Mouse (Mus musculus): Measurements from ENCODE around the gene Pde1c. TPM values are rescaled to one million over a fixed set of nuclear protein-coding genes. Genes with fewer than 3 reads are reported as not detected.
A peak's percentile ranks its signal among the peaks of the same experiment; 100 is the strongest.

Pde1c gene
- polyA plus RNA-seq, 1 experiment from 2014 or later, result 13.5 TPM

DNA sequence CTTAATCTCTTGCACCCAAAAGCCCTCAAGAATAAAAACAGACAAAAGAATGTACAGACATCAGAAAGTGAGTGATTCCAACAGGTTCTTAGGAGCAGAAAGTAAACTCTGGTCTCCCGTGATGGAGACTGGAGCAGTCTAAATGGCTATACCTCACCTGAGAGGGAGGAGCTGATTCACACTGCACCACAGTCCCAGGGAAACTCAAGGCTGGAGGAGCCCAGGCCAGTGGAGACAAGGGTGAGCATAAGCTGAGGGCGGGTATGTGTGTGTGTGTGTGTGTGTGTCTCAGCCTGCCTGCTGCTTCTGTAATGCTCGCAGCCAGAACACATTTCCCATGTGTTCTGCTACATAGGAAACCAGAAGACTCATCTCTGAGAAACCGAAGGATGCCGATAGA is 179.7 kb downstream of the Pde1c start:
- no peak overlapping the region for H3K9ac ChIP-seq (replicated peaks; ENCODE audit: low read depth, low read length)
- H3K36me3 ChIP-seq (ENCODE audit: control insufficient read depth, insufficient read depth, low read length), result no peaks in the 10 kb centered on the region
- H3K27ac ChIP-seq (ENCODE audit: low read depth, low read length), result no peak overlapping the region
- 82% methylated on average over 5 of the region's 5 CpGs for WGBS
- H3K4me1 ChIP-seq (ENCODE audit: control insufficient read depth, insufficient read depth, low read length), result no peaks in the 10 kb centered on the region
- no peak overlapping the region for H3K4me2 ChIP-seq (ENCODE audit: low read depth, low read length)
- H3K4me3 ChIP-seq (ENCODE audit: low read depth, low read length), result no peak overlapping the region
- no peak for ATAC-seq (ENCODE audit: low read depth)
- H3K27me3 ChIP-seq (ENCODE audit: control insufficient read depth, insufficient read depth, low read length), result no peaks in the 10 kb centered on the region
- no peaks in the 10 kb centered on the region for H3K9me3 ChIP-seq (ENCODE audit: control insufficient read depth, low read length)

- no peak overlapping the region for H3K4me3 ChIP-seq (ENCODE audit: low read depth, low read length)
- ATAC-seq (ENCODE audit: low read depth), result no peak
- no peaks in the 10 kb centered on the region for H3K4me1 ChIP-seq (ENCODE audit: control insufficient read depth, insufficient read depth, low read length)
- no peaks in the 10 kb centered on the region for H3K27me3 ChIP-seq (ENCODE audit: control insufficient read depth, insufficient read depth, low read length)
- 93% methylated on average over 3 of the region's 3 CpGs for WGBS
- no peak overlapping the region for H3K9ac ChIP-seq (replicated peaks; ENCODE audit: low read depth, low read length)
- no peaks in the 10 kb centered on the region for H3K9me3 ChIP-seq (ENCODE audit: control insufficient read depth, low read length)
- H3K27ac ChIP-seq (ENCODE audit: low read depth, low read length), result no peak overlapping the region
- no peaks in the 10 kb centered on the region for H3K36me3 ChIP-seq (ENCODE audit: control insufficient read depth, insufficient read depth, low read length)
- no peak overlapping the region for H3K4me2 ChIP-seq (ENCODE audit: low read depth, low read length)
These were observed 192.5 kb downstream of the Pde1c start for GRCm38 (mm10) chr6:56376359-56376758.

GRCm38 (mm10) chr6:56374180-56374579 is 194.7 kb downstream of the Pde1c start:
- H3K9me3 ChIP-seq (ENCODE audit: control insufficient read depth, low read length), result no peaks in the 10 kb centered on the region
- no peak overlapping the region for H3K27ac ChIP-seq (ENCODE audit: low read depth, low read length)
- peak; percentile 21; the same call in 1 of the 2 replicates for ATAC-seq (ENCODE audit: low read depth)
- no peaks in the 10 kb centered on the region for H3K36me3 ChIP-seq (ENCODE audit: control insufficient read depth, insufficient read depth, low read length)
- no peaks in the 10 kb centered on the region for H3K4me1 ChIP-seq (ENCODE audit: control insufficient read depth, insufficient read depth, low read length)
- H3K4me2 ChIP-seq (ENCODE audit: low read depth, low read length), result no peak overlapping the region
- no peak overlapping the region for H3K4me3 ChIP-seq (ENCODE audit: low read depth, low read length)
- no peak overlapping the region for H3K9ac ChIP-seq (replicated peaks; ENCODE audit: low read depth, low read length)
- 71% methylated on average over 5 of the region's 5 CpGs for WGBS
- no peaks in the 10 kb centered on the region for H3K27me3 ChIP-seq (ENCODE audit: control insufficient read depth, insufficient read depth, low read length)

- Histone ChIP-seq H3K9ac (replicated peaks; ENCODE audit: low read depth, low read length) (no peak overlapping the region), H3K9me3 (ENCODE audit: control insufficient read depth, low read length) (no peaks in the 10 kb centered on the region), H3K36me3 (ENCODE audit: control insufficient read depth, insufficient read depth, low read length) (no peaks in the 10 kb centered on the region), H3K4me3 (ENCODE audit: low read depth, low read length) (no peak overlapping the region), H3K27ac (ENCODE audit: low read depth, low read length) (0 out of 2 replicates have a peak overlapping the region, but pooled peaks have one; percentile 22), H3K4me2 (ENCODE audit: low read depth, low read length) (no peak overlapping the region), H3K4me1 (ENCODE audit: control insufficient read depth, insufficient read depth, low read length) (no peaks in the 10 kb centered on the region), H3K27me3 (ENCODE audit: control insufficient read depth, insufficient read depth, low read length) (no peaks in the 10 kb centered on the region)
- 81% methylated on average over 3 of the region's 3 CpGs for WGBS
- peak; percentile 35; the same call in 1 of the 2 replicates for ATAC-seq (ENCODE audit: low read depth)
These were observed 195.2 kb downstream of the Pde1c start for GRCm38 (mm10) chr6:56373753-56374152.

DNA sequence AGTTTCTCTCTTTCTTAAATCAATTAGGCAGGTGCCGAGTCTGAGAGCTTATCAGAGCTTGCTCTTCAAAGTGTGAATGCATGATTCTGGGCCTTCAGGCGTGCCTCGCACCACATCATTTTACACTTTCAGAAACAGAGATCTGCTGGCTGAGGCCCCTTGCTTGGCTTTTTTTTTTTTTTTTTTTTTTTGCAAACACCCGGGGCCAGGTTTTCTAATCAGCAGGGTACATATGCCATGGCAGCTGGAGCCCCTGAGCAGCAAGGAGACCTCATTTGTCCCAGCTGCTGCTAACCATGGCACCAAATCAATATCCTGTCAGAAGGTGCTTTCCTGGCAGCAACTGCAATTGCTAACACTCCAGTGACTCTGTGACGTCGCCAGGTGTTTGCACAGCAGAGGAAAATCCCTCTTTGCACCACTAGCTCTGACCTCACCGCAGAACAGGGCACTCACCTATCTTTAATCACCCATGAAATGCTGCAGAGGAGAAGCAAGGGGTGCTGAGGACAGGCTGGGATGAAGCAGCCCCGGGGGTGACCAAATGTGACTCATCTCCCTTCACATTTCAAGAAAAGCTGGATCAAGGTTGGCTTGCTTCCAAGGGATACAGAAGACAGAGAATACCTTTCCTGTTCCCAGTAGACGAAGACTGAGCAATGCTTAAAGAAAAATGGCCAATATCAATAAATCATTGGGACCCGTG is 195.7 kb downstream of the Pde1c start:
- peak; percentile 80 for ATAC-seq (ENCODE audit: low read depth)
- H3K27me3 ChIP-seq (ENCODE audit: control insufficient read depth, insufficient read depth, low read length), result no peaks in the 10 kb centered on the region
- no peaks in the 10 kb centered on the region for H3K9me3 ChIP-seq (ENCODE audit: control insufficient read depth, low read length)
- no peak overlapping the region for H3K9ac ChIP-seq (replicated peaks; ENCODE audit: low read depth, low read length)
- no peaks in the 10 kb centered on the region for H3K36me3 ChIP-seq (ENCODE audit: control insufficient read depth, insufficient read depth, low read length)
- 44% methylated on average over 10 of the region's 10 CpGs for WGBS
- no peak overlapping the region for H3K4me2 ChIP-seq (ENCODE audit: low read depth, low read length)
- 0 out of 2 replicates have a peak overlapping the region, but pooled peaks have one; percentile 22 for H3K27ac ChIP-seq (ENCODE audit: low read depth, low read length)
- H3K4me3 ChIP-seq (ENCODE audit: low read depth, low read length), result no peak overlapping the region
- H3K4me1 ChIP-seq (ENCODE audit: control insufficient read depth, insufficient read depth, low read length), result no peaks in the 10 kb centered on the region

GRCm38 (mm10) chr6:56369462-56369861 is 199.4 kb downstream of the Pde1c start:
- Histone ChIP-seq H3K4me1 (ENCODE audit: control insufficient read depth, insufficient read depth, low read length) (no peaks in the 10 kb centered on the region), H3K27me3 (ENCODE audit: control insufficient read depth, insufficient read depth, low read length) (no peaks in the 10 kb centered on the region), H3K9me3 (ENCODE audit: control insufficient read depth, low read length) (no peaks in the 10 kb centered on the region), H3K27ac (ENCODE audit: low read depth, low read length) (no peak overlapping the region), H3K36me3 (ENCODE audit: control insufficient read depth, insufficient read depth, low read length) (no peaks in the 10 kb centered on the region), H3K4me3 (ENCODE audit: low read depth, low read length) (no peak overlapping the region), H3K9ac (replicated peaks; ENCODE audit: low read depth, low read length) (no peak overlapping the region), H3K4me2 (ENCODE audit: low read depth, low read length) (no peak overlapping the region)
- WGBS, result 73% methylated on average over 13 of the region's 13 CpGs
- ATAC-seq (ENCODE audit: low read depth), result no peak

- no peak overlapping the region for H3K9ac ChIP-seq (replicated peaks; ENCODE audit: low read depth, low read length)
- H3K9me3 ChIP-seq (ENCODE audit: control insufficient read depth, low read length), result no peaks in the 10 kb centered on the region
- no peak overlapping the region for H3K4me3 ChIP-seq (ENCODE audit: low read depth, low read length)
- no peaks in the 10 kb centered on the region for H3K4me1 ChIP-seq (ENCODE audit: control insufficient read depth, insufficient read depth, low read length)
- H3K27ac ChIP-seq (ENCODE audit: low read depth, low read length), result no peak overlapping the region
- H3K36me3 ChIP-seq (ENCODE audit: control insufficient read depth, insufficient read depth, low read length), result no peaks in the 10 kb centered on the region
- 80% methylated on average over 1 of the region's 1 CpGs for WGBS
- no peak for ATAC-seq (ENCODE audit: low read depth)
- H3K4me2 ChIP-seq (ENCODE audit: low read depth, low read length), result no peak overlapping the region
- no peaks in the 10 kb centered on the region for H3K27me3 ChIP-seq (ENCODE audit: control insufficient read depth, insufficient read depth, low read length)
These were observed 200.8 kb downstream of the Pde1c start for GRCm38 (mm10) chr6:56368116-56368515.

- H3K27ac ChIP-seq (ENCODE audit: low read depth, low read length), result no peak overlapping the region
- no peaks in the 10 kb centered on the region for H3K36me3 ChIP-seq (ENCODE audit: control insufficient read depth, insufficient read depth, low read length)
- no peak overlapping the region for H3K4me3 ChIP-seq (ENCODE audit: low read depth, low read length)
- H3K4me1 ChIP-seq (ENCODE audit: control insufficient read depth, insufficient read depth, low read length), result no peaks in the 10 kb centered on the region
- no peaks in the 10 kb centered on the region for H3K27me3 ChIP-seq (ENCODE audit: control insufficient read depth, insufficient read depth, low read length)
- H3K9ac ChIP-seq (replicated peaks; ENCODE audit: low read depth, low read length), result no peak overlapping the region
- H3K4me2 ChIP-seq (ENCODE audit: low read depth, low read length), result no peak overlapping the region
- no peaks in the 10 kb centered on the region for H3K9me3 ChIP-seq (ENCODE audit: control insufficient read depth, low read length)
- ATAC-seq (ENCODE audit: low read depth), result no peak
These were observed 201.6 kb downstream of the Pde1c start for GRCm38 (mm10) chr6:56367257-56367656.

DNA sequence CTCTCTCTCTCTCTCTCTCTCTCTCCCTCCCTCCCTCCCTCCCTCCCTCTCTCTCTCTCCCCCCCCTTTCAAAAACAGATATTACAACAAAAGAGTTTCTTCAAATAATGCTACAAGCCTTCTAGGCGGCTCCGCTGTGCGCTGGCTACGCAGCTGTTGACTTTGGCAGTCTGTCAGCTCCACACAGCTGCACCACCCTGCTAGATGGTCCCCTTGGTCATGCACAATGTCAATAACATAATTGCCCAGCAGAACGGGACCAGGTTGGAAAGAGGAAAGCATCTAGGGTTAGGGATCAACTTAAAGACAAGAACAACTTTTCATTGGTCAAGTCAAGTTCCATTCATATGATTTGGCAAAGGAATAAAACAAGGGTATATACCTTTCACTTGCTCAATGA is 206.3 kb downstream of the Pde1c start:
- Histone ChIP-seq H3K27me3 (ENCODE audit: control insufficient read depth, insufficient read depth, low read length) (no peaks in the 10 kb centered on the region), H3K9ac (replicated peaks; ENCODE audit: low read depth, low read length) (0 out of 2 replicates have a peak overlapping the region, but pooled peaks have one; percentile 11), H3K9me3 (ENCODE audit: control insufficient read depth, low read length) (no peaks in the 10 kb centered on the region), H3K27ac (ENCODE audit: low read depth, low read length) (no peak overlapping the region), H3K4me2 (ENCODE audit: low read depth, low read length) (peak overlapping the region; percentile 93), H3K4me3 (ENCODE audit: low read depth, low read length) (peak overlapping the region; percentile 50; the same call in 1 of the 2 replicates), H3K4me1 (ENCODE audit: control insufficient read depth, insufficient read depth, low read length) (no peaks in the 10 kb centered on the region), H3K36me3 (ENCODE audit: control insufficient read depth, insufficient read depth, low read length) (no peaks in the 10 kb centered on the region)
- peak; percentile 70 for ATAC-seq (ENCODE audit: low read depth)
- WGBS, result 2% methylated on average over 5 of the region's 5 CpGs

All from neural tube, embryonic 14.5 days (tissue).